Mouse (Mus musculus) liver, postnatal 0 days (tissue): ENCODE measurements around the gene Cyp4b1. TPM values are rescaled to one million over a fixed set of nuclear protein-coding genes. Genes with fewer than 3 reads are reported as not detected.

Source experiments
- ATAC-seq: fragments of 200-750 bp; cut with Nextera tagmentation; 2 replicates; pipeline ENCODE4 v1.8.0; 2017; ENCODE audit warnings: mild to moderate bottlenecking, moderate library complexity
- DNase-seq: peaks from one replicate; pipeline ENCODE4 v3.0.0-alpha.2; 2016
- H3K27ac ChIP-seq: fragments of 300-500 bp; sonication (generic); 2 replicates; pipeline ENCODE4 v1.5.1; 2014; ENCODE audit warnings: antibody characterized with exemption, moderate library complexity, mild to moderate bottlenecking, low read depth
- H3K27me3 ChIP-seq: fragments of 300-500 bp; sonication (generic); 2 replicates; pipeline ENCODE4 v1.6.1; 2014; ENCODE audit warnings: low read length, control low read depth, mixed read lengths; ENCODE audit not compliant: insufficient read depth
- H3K36me3 ChIP-seq: fragments of 300-500 bp; sonication (generic); replicated peaks from 2 replicates; pipeline ENCODE4 v1.6.1; 2014; ENCODE audit warnings: mild to moderate bottlenecking, control low read depth, low read length, moderate library complexity, mixed read lengths; ENCODE audit not compliant: insufficient read depth
- H3K4me1 ChIP-seq: fragments of 300-500 bp; sonication (generic); 2 replicates; pipeline ENCODE4 v1.6.1; 2014; ENCODE audit warnings: antibody characterized with exemption, mild to moderate bottlenecking, control low read depth; ENCODE audit not compliant: insufficient read depth
- H3K4me2 ChIP-seq: fragments of 300-500 bp; sonication (generic); 2 replicates; pipeline ENCODE4 v1.6.1; 2014; ENCODE audit warnings: low read depth, mild to moderate bottlenecking, low read length, moderate library complexity, mixed read lengths
- H3K4me3 ChIP-seq: fragments of 300-500 bp; sonication (generic); 2 replicates; pipeline ENCODE4 v1.5.1; 2014; ENCODE audit warnings: low read depth, low read length
- H3K9ac ChIP-seq: fragments of 300-500 bp; sonication (generic); replicated peaks from 2 replicates; pipeline ENCODE4 v1.6.1; 2014; ENCODE audit warnings: mild to moderate bottlenecking, moderate library complexity
- H3K9me3 ChIP-seq: fragments of 300-500 bp; sonication (generic); 2 replicates; pipeline ENCODE4 v1.6.1; 2016; ENCODE audit warnings: mild to moderate bottlenecking, control low read depth, low read length, mixed read lengths
- CTCF ChIP-seq: sonication (generic); IDR thresholded peaks from 2 replicates; pipeline ENCODE4 v1.5.1; 2016; ENCODE audit warnings: antibody characterized with exemption, low read depth
- EP300 ChIP-seq: IDR thresholded peaks from 2 replicates; pipeline ENCODE4 v1.6.1; 2016; ENCODE audit warnings: antibody characterized with exemption, low read depth, mild to moderate bottlenecking
- WGBS: fragments of 180-500 bp; shearing (Covaris S2); extraction: QIAGEN DNeasy Blood & Tissue Kit; methylation state at CpG from one replicate; pipeline ENCODE4 v1.1.7; 2014; ENCODE audit not compliant: insufficient replicate concordance; 5-methylcytosine and 5-hydroxymethylcytosine counted together
- polyA plus RNA-seq: library from polyadenylated mRNA; unstranded; fragments of >200 nt; fragmentation: Nextera tagmentation; extraction: Ambion mirVana; gene quantifications from 2 replicates; pipeline ENCODE4 v1.2.1, GENCODE M21; 2015

Cyp4b1 gene
- polyA plus RNA-seq, 1 experiment from 2014 or later: 10.5 TPM

- no peak overlapping the region for H3K9ac ChIP-seq
- H3K4me1 ChIP-seq: no peaks in the 10 kb centered on the region
- no peaks in the 10 kb centered on the region for H3K27me3 ChIP-seq
- H3K27ac ChIP-seq: peak overlapping the region; percentile 87
- peak; percentile 93 for TF ChIP-seq EP300
- no peak for TF ChIP-seq CTCF
- ATAC-seq: peak; percentile 93
- H3K4me3 ChIP-seq: no peak overlapping the region
- H3K9me3 ChIP-seq: no peaks in the 10 kb centered on the region
- H3K36me3 ChIP-seq: no peaks in the 10 kb centered on the region
- no peak for DNase-seq
- no peak overlapping the region for H3K4me2 ChIP-seq
- WGBS: 45% methylated on average over 2 of the region's 2 CpGs
Observed at GRCm38 (mm10) chr4:115596824-115597336, 50.6 kb downstream of the Cyp4b1 start.

GRCm38 (mm10) chr4:115596357-115596756 is 51.2 kb downstream of the Cyp4b1 start:
- Histone ChIP-seq H3K4me1 (no peaks in the 10 kb centered on the region), H3K27me3 (no peaks in the 10 kb centered on the region), H3K9me3 (no peaks in the 10 kb centered on the region), H3K36me3 (no peaks in the 10 kb centered on the region), H3K4me3 (no peak overlapping the region), H3K27ac (peak overlapping the region; percentile 78), H3K4me2 (no peak overlapping the region), H3K9ac (no peak overlapping the region)
- TF ChIP-seq CTCF: no peak
- no peak for TF ChIP-seq EP300
- ATAC-seq (peak; percentile 63), DNase-seq (no peak)
- WGBS: 69% methylated on average over 1 of the region's 1 CpGs

GRCm38 (mm10) chr4:115583036-115583435 is 64.5 kb downstream of the Cyp4b1 start:
- DNase-seq (no peak), ATAC-seq (peak; percentile 97)
- H3K4me3 ChIP-seq: no peak overlapping the region
- no peak overlapping the region for H3K9ac ChIP-seq
- H3K27me3 ChIP-seq: no peaks in the 10 kb centered on the region
- no peak for TF ChIP-seq CTCF
- peak; percentile 99 for TF ChIP-seq EP300
- no peaks in the 10 kb centered on the region for H3K9me3 ChIP-seq
- no peak overlapping the region for H3K4me2 ChIP-seq
- no peak overlapping the region; the same call in 1 of the 2 replicates for H3K27ac ChIP-seq
- H3K36me3 ChIP-seq: no peaks in the 10 kb centered on the region
- H3K4me1 ChIP-seq: no peaks in the 10 kb centered on the region

- no peak overlapping the region for H3K4me3 ChIP-seq
- 81% methylated on average over 2 of the region's 2 CpGs for WGBS
- no peaks in the 10 kb centered on the region for H3K27me3 ChIP-seq
Observed at GRCm38 (mm10) chr4:115575776-115576175, 71.7 kb downstream of the Cyp4b1 start.

GRCm38 (mm10) chr4:115575255-115575654 is 72.3 kb downstream of the Cyp4b1 start:
- TF ChIP-seq EP300 (no peak), CTCF (no peak)

More at GRCm38 (mm10) chr4:115575776-115576175, 71.7 kb downstream of the Cyp4b1 start:
- ATAC-seq: no peak
- Histone ChIP-seq H3K4me2 (no peak overlapping the region), H3K9me3 (no peaks in the 10 kb centered on the region), H3K36me3 (no peaks in the 10 kb centered on the region), H3K9ac (no peak overlapping the region), H3K4me1 (no peaks in the 10 kb centered on the region), H3K27ac (no peak overlapping the region)
- no peak for TF ChIP-seq EP300
- TF ChIP-seq CTCF: no peak
- no peak for DNase-seq

More at GRCm38 (mm10) chr4:115575255-115575654, 72.3 kb downstream of the Cyp4b1 start:
- WGBS: 62% methylated on average over 3 of the region's 3 CpGs
- no peaks in the 10 kb centered on the region for H3K9me3 ChIP-seq
- DNase-seq (no peak), ATAC-seq (0 out of 2 replicates have a peak, but pooled peaks have one; percentile 25)
- no peak overlapping the region for H3K9ac ChIP-seq
- no peak overlapping the region for H3K4me3 ChIP-seq
- no peaks in the 10 kb centered on the region for H3K27me3 ChIP-seq
- no peaks in the 10 kb centered on the region for H3K36me3 ChIP-seq
- H3K27ac ChIP-seq: no peak overlapping the region
- no peaks in the 10 kb centered on the region for H3K4me1 ChIP-seq
- H3K4me2 ChIP-seq: no peak overlapping the region

Other genes starting within 250 kb of the Cyp4b1 start
- gene Cyp4a12b, start 236.1 kb downstream of the Cyp4b1 start, polyA plus RNA-seq: 1.8 TPM in 2 replicates
- not detected in 2 replicates for gene Cyp4a30b, start 195.1 kb downstream of the Cyp4b1 start, polyA plus RNA-seq
- gene Cyp4a14, start 151.6 kb downstream of the Cyp4b1 start, polyA plus RNA-seq: 935 and 984 TPM in 2 replicates
- 550 and 554 TPM in 2 replicates for gene Cyp4a10, start 129.5 kb downstream of the Cyp4b1 start, polyA plus RNA-seq
- gene Cyp4a31, start 84.1 kb downstream of the Cyp4b1 start, polyA plus RNA-seq: 108 and 116 TPM in 2 replicates
- gene Cyp4a32, start 46.8 kb downstream of the Cyp4b1 start, polyA plus RNA-seq: 16.1 and 18.5 TPM in 2 replicates
- gene Efcab14, start 90.0 kb upstream of the Cyp4b1 start, polyA plus RNA-seq: 8.3 and 8.4 TPM in 2 replicates
- gene Tex38, start 133.3 kb upstream of the Cyp4b1 start, polyA plus RNA-seq: 0.14 and 0.22 TPM in 2 replicates
- gene Atpaf1, start 137.1 kb upstream of the Cyp4b1 start, polyA plus RNA-seq: 14.5 and 15.2 TPM in 2 replicates
- gene Mob3c, start 180.4 kb upstream of the Cyp4b1 start, polyA plus RNA-seq: 7.3 and 10.0 TPM in 2 replicates
- 31.6 and 37.0 TPM in 2 replicates for gene Mknk1, start 191.5 kb upstream of the Cyp4b1 start, polyA plus RNA-seq
- gene Kncn, start 236.7 kb upstream of the Cyp4b1 start, polyA plus RNA-seq: not detected in 2 replicates
- gene 6430628N08Rik, start 242.9 kb upstream of the Cyp4b1 start, polyA plus RNA-seq: not detected in 2 replicates